Mouse (Mus musculus) small intestine, adult 2 months (tissue): Measurements from ENCODE around the gene Alkbh3. TPM values are rescaled to one million over a fixed set of nuclear protein-coding genes. Genes with fewer than 3 reads are reported as not detected.

Experiments used
- H3K27ac ChIP-seq: fragments of 200-500 bp; 2 replicates; pipeline ENCODE4 v1.5.1; 2012; ENCODE audit warnings: low read depth, low read length, control low read depth, inconsistent platforms; ENCODE audit not compliant: insufficient read depth
- H3K27me3 ChIP-seq: fragments of 200-500 bp; 2 replicates; pipeline ENCODE4 v1.6.1; 2012; ENCODE audit warnings: mild to moderate bottlenecking, moderate library complexity, low read length, inconsistent platforms; ENCODE audit not compliant: control insufficient read depth, insufficient read depth
- H3K36me3 ChIP-seq: fragments of 200-500 bp; 2 replicates; pipeline ENCODE4 v1.6.1; 2012; ENCODE audit warnings: mild to moderate bottlenecking, low read length, control low read depth, inconsistent platforms; ENCODE audit not compliant: control insufficient read depth, insufficient read depth
- H3K4me1 ChIP-seq: fragments of 200-500 bp; 2 replicates; pipeline ENCODE4 v1.6.1; 2012; ENCODE audit warnings: low read length, inconsistent platforms, mixed read lengths; ENCODE audit not compliant: control insufficient read depth, insufficient read depth, insufficient read length
- H3K4me3 ChIP-seq: fragments of 200-500 bp; 2 replicates; pipeline ENCODE4 v1.5.1; 2012; ENCODE audit warnings: low read depth, mild to moderate bottlenecking, control low read depth, inconsistent platforms, low read length, moderate library complexity
- CTCF ChIP-seq: fragments of 200-500 bp; IDR thresholded peaks from 2 replicates; pipeline ENCODE4 v1.5.1; 2012; ENCODE audit warnings: low read depth, mild to moderate bottlenecking, control low read depth, inconsistent platforms, low read length, moderate library complexity, mixed read lengths; ENCODE audit not compliant: insufficient replicate concordance, insufficient read length; ENCODE audit errors: extremely low read depth
- POLR2A ChIP-seq: fragments of 200-500 bp; IDR thresholded peaks from 2 replicates; pipeline ENCODE4 v1.6.1; 2012; ENCODE audit warnings: low read depth, mild to moderate bottlenecking, control low read depth, inconsistent platforms, low read length, moderate library complexity
- WGBS: fragments of 180-500 bp; shearing (Covaris S2); methylation state at CpG from one replicate; pipeline ENCODE4 v1.1.7; 2018; 5-methylcytosine and 5-hydroxymethylcytosine counted together
- polyA plus RNA-seq: library from polyadenylated mRNA; depleted of rRNA; stranded (reverse); fragments of >200 nt; gene quantifications from 2 replicates; pipeline ENCODE4 v1.2.3, GENCODE M21; 2012

The Alkbh3 gene
- polyA plus RNA-seq, 1 experiment = 28.2 TPM

- no peak for TF ChIP-seq CTCF
- no peak for TF ChIP-seq POLR2A
- H3K27me3 ChIP-seq = no peaks in the 10 kb centered on the region
- H3K4me3 ChIP-seq = no peak overlapping the region
- H3K36me3 ChIP-seq = peaks cover 2% of the 10 kb centered on the region; the same call in 1 of the 2 replicates
- H3K27ac ChIP-seq = no peak overlapping the region
- H3K4me1 ChIP-seq = peaks cover 5% of the 10 kb centered on the region; the same call in 1 of the 2 replicates
- WGBS = 75% methylated on average over 5 of the region's 5 CpGs
Measured at GRCm38 (mm10) chr2:94048733-94049470, 38.3 kb upstream of the Alkbh3 start.

- no peak overlapping the region for H3K4me3 ChIP-seq
- H3K4me1 ChIP-seq = peaks cover 5% of the 10 kb centered on the region; the same call in 1 of the 2 replicates
- WGBS = 85% methylated on average over 1 of the region's 1 CpGs
- H3K27me3 ChIP-seq = no peaks in the 10 kb centered on the region
- no peak overlapping the region for H3K27ac ChIP-seq
- TF ChIP-seq CTCF = no peak
- no peak for TF ChIP-seq POLR2A
- H3K36me3 ChIP-seq = peaks cover 2% of the 10 kb centered on the region; the same call in 1 of the 2 replicates
Measured at GRCm38 (mm10) chr2:94048271-94048670, 37.7 kb upstream of the Alkbh3 start.

GRCm38 (mm10) chr2:94045411-94046090, 34.9 kb upstream of the Alkbh3 start:
- Histone ChIP-seq H3K36me3 (peaks cover 5% of the 10 kb centered on the region; the same call in 1 of the 2 replicates), H3K4me1 (peaks cover 5% of the 10 kb centered on the region; the same call in 1 of the 2 replicates), H3K4me3 (no peak overlapping the region), H3K27ac (no peak overlapping the region), H3K27me3 (no peaks in the 10 kb centered on the region)
- 63% methylated on average over 6 of the region's 6 CpGs for WGBS
- no peak for TF ChIP-seq CTCF
- TF ChIP-seq POLR2A = no peak

GRCm38 (mm10) chr2:94044174-94044573, 33.6 kb upstream of the Alkbh3 start:
- H3K4me3 ChIP-seq = no peak overlapping the region
- no peaks in the 10 kb centered on the region for H3K27me3 ChIP-seq
- peaks cover 5% of the 10 kb centered on the region; the same call in 1 of the 2 replicates for H3K4me1 ChIP-seq
- 0 out of 2 replicates have a peak overlapping the region, but pooled peaks have one; percentile 5 for H3K27ac ChIP-seq
- TF ChIP-seq CTCF (no peak), POLR2A (no peak)
- WGBS = 24% methylated on average over 2 of the region's 2 CpGs
- peaks cover 5% of the 10 kb centered on the region; the same call in 1 of the 2 replicates for H3K36me3 ChIP-seq

- Histone ChIP-seq H3K4me1 (peaks cover 5% of the 10 kb centered on the region; the same call in 1 of the 2 replicates), H3K27me3 (no peaks in the 10 kb centered on the region), H3K27ac (no peak overlapping the region), H3K36me3 (peaks cover 5% of the 10 kb centered on the region; the same call in 1 of the 2 replicates), H3K4me3 (no peak overlapping the region)
- 75% methylated on average over 5 of the region's 5 CpGs for WGBS
- no peak for TF ChIP-seq POLR2A
- TF ChIP-seq CTCF = no peak
Measured at GRCm38 (mm10) chr2:94043662-94044061, 33.1 kb upstream of the Alkbh3 start.

- TF ChIP-seq POLR2A (no peak), CTCF (no peak)
- Histone ChIP-seq H3K27ac (no peak overlapping the region), H3K27me3 (no peaks in the 10 kb centered on the region), H3K4me1 (peaks cover 5% of the 10 kb centered on the region; the same call in 1 of the 2 replicates), H3K4me3 (no peak overlapping the region), H3K36me3 (peaks cover 5% of the 10 kb centered on the region)
- WGBS = 93% methylated on average over 3 of the region's 3 CpGs
Measured at GRCm38 (mm10) chr2:94042461-94042860, 31.9 kb upstream of the Alkbh3 start.
